Mouse (Mus musculus): ENCODE results near the gene Jmjd7. TPM values are rescaled to one million over a fixed set of nuclear protein-coding genes. Genes with fewer than 3 reads are reported as not detected.
A peak's percentile ranks its signal among the peaks of the same experiment; 100 is the strongest.

Gene Jmjd7
- polyA plus RNA-seq, 1 experiment from 2014 or later, result 20.3 TPM

DNA sequence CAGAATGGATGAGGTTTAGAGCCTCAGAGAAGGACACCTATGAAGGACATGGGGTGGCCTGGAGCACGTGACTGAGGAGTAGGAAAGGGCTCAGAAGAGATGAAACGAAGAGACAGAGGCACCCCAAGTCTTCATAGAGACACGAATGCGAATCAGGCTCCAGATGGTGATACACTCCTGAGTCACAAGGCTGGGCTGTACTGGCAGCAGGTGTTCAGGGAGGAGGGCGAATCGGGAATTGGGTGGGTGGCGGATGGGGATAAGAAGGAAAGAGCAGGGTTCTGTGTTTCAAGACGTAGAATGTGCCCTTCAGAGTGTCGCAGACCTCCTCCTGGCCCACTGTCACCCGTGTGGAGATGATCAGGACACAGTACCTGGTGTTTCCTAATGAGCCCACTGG, 38.0 kb downstream of the Jmjd7 start:
- Histone ChIP-seq H3K4me3 (replicated peaks) (no peak overlapping the region), H3K4me1 (peaks cover 7% of the 10 kb centered on the region; the same call in 1 of the 2 replicates), H3K9me3 (replicated peaks) (no peaks in the 10 kb centered on the region), H3K36me3 (no peaks in the 10 kb centered on the region), H3K27ac (replicated peaks) (no peak overlapping the region), H3K9ac (replicated peaks) (no peak overlapping the region), H3K4me2 (no peak overlapping the region), H3K27me3 (replicated peaks) (no peaks in the 10 kb centered on the region)
- no peak for ATAC-seq (ENCODE audit: low FRiP score)
- WGBS, result 89% methylated on average over 10 of the region's 10 CpGs

DNA sequence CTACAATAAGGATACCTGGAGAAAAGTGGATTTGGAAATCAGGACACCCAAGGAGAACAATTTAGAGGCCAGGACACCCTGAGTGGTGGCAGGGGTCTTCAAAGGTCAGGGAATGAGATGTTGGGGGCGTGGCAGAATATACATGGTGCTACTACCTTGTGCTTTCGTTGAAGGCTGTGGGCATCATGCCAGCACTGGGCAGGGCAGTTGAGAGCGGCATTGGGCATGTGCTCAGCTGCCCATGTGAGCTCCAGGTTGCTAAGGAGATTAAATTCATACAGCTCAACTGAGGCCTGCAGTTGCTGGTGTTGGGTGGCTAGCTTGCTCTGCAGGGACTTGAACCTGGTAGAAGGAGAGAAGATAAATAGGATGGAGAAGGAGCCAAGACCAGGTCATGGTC, 38.9 kb downstream of the Jmjd7 start:
- 85% methylated on average over 3 of the region's 3 CpGs for WGBS
- peaks cover 7% of the 10 kb centered on the region; the same call in 1 of the 2 replicates for H3K4me1 ChIP-seq
- no peak overlapping the region for H3K4me3 ChIP-seq (replicated peaks)
- no peaks in the 10 kb centered on the region for H3K36me3 ChIP-seq
- H3K9ac ChIP-seq (replicated peaks), result no peak overlapping the region
- H3K27me3 ChIP-seq (replicated peaks), result no peaks in the 10 kb centered on the region
- no peak overlapping the region for H3K27ac ChIP-seq (replicated peaks)
- no peak for ATAC-seq (ENCODE audit: low FRiP score)
- no peak overlapping the region for H3K4me2 ChIP-seq
- no peaks in the 10 kb centered on the region for H3K9me3 ChIP-seq (replicated peaks)

- Histone ChIP-seq H3K9ac (replicated peaks) (no peak overlapping the region), H3K36me3 (no peaks in the 10 kb centered on the region), H3K4me1 (peaks cover 7% of the 10 kb centered on the region; the same call in 1 of the 2 replicates), H3K27me3 (replicated peaks) (no peaks in the 10 kb centered on the region; the same call in 1 of the 2 replicates), H3K27ac (replicated peaks) (no peak overlapping the region), H3K4me2 (no peak overlapping the region), H3K9me3 (replicated peaks) (no peaks in the 10 kb centered on the region), H3K4me3 (replicated peaks) (no peak overlapping the region)
- 42% methylated on average over 16 of the region's 16 CpGs for WGBS
- ATAC-seq (ENCODE audit: low FRiP score), result peak; percentile 46
Measured at GRCm38 (mm10) chr2:120068555-120069465, 41.5 kb downstream of the Jmjd7 start.

- 76% methylated on average over 8 of the region's 8 CpGs for WGBS
- H3K4me1 ChIP-seq, result peaks cover 7% of the 10 kb centered on the region; the same call in 1 of the 2 replicates
- ATAC-seq (ENCODE audit: low FRiP score), result no peak
- no peaks in the 10 kb centered on the region for H3K9me3 ChIP-seq (replicated peaks)
- H3K27ac ChIP-seq (replicated peaks), result no peak overlapping the region
- H3K36me3 ChIP-seq, result no peaks in the 10 kb centered on the region
- no peaks in the 10 kb centered on the region; the same call in 1 of the 2 replicates for H3K27me3 ChIP-seq (replicated peaks)
- H3K4me2 ChIP-seq, result no peak overlapping the region
- no peak overlapping the region for H3K4me3 ChIP-seq (replicated peaks)
- no peak overlapping the region for H3K9ac ChIP-seq (replicated peaks)
Measured at GRCm38 (mm10) chr2:120069466-120069990, 42.2 kb downstream of the Jmjd7 start.

DNA sequence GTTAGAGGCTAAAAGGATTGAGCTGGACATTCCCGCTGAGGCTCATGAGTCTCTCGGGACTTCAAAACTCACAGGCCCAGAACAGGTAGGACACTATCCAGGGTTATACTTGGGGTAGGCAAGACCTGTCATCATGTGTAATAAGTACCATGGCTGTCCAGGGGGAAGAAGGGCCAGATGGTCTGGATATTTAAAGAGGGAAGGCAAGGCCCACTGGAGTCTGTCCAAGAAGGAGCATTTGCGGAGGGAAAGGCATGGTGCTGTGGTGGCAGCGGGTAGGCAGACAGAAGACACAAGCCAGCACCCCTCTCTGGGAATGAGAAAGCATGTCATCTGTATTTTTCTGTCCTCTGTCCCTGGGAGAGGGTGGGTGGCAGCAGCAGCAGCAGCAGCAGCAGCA, 46.8 kb downstream of the Jmjd7 start:
- H3K9ac ChIP-seq (replicated peaks), result no peak overlapping the region
- no peak for ATAC-seq (ENCODE audit: low FRiP score)
- H3K27me3 ChIP-seq (replicated peaks), result peaks cover 31% of the 10 kb centered on the region
- WGBS, result 91% methylated on average over 4 of the region's 4 CpGs
- no peak overlapping the region for H3K4me2 ChIP-seq
- H3K9me3 ChIP-seq (replicated peaks), result no peaks in the 10 kb centered on the region
- no peak overlapping the region for H3K4me3 ChIP-seq (replicated peaks)
- H3K4me1 ChIP-seq, result peaks cover 13% of the 10 kb centered on the region
- no peaks in the 10 kb centered on the region for H3K36me3 ChIP-seq
- H3K27ac ChIP-seq (replicated peaks), result no peak overlapping the region

DNA sequence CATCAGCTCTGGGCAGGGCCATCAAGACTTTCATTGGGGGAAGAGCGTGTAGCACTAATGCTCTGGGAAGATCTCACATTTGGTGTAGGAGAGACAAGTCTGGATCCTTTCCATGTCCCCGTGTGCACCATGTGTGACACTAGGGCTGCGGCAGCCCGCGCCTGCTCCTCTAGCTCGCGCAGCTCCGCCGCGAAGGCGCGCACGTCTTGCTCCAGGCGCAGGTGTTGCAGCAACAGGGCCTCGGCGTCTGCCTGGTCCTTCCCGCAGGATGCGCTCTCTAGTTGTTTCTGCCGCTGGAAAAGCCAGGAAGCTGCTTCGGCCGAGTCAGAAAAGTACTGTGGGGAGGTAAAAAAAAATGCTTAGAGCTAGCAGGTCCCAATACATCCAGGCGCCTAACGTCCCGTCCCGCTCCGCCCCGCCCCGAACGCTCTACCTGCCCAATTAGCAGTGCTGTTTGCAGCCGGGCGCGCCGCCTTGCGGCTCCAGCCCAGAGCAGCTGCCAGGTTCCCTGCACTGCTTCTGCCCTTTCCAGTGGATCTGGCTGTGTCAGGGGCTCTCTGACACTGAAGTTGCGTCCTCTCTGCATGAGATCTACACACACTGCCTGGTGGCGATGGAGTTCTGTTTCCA, 48.9 kb downstream of the Jmjd7 start:
- H3K27ac ChIP-seq (replicated peaks), result no peak overlapping the region
- H3K4me1 ChIP-seq, result peaks cover 11% of the 10 kb centered on the region
- peak overlapping the region; percentile 14 for H3K9ac ChIP-seq (replicated peaks)
- 2% methylated on average over 36 of the region's 36 CpGs for WGBS
- H3K4me2 ChIP-seq, result peak overlapping the region; percentile 72
- no peaks in the 10 kb centered on the region for H3K36me3 ChIP-seq
- H3K4me3 ChIP-seq (replicated peaks), result peak overlapping the region; percentile 45
- no peaks in the 10 kb centered on the region for H3K9me3 ChIP-seq (replicated peaks)
- ATAC-seq (ENCODE audit: low FRiP score), result peak; percentile 80
- peaks cover 31% of the 10 kb centered on the region for H3K27me3 ChIP-seq (replicated peaks)

Small RNA genes within 50 kb of the gene (microRNA-seq; reads per million reads assigned to microRNA genes)
- not detected for gene Mir7665

Other genes starting within 250 kb of the Jmjd7 start
- 16.2 and 19.7 TPM in 2 replicates for gene Rpap1, start 239.9 kb upstream of the Jmjd7 start, polyA plus RNA-seq (2015; fragmentation: Nextera tagmentation; extraction: Ambion mirVana)
- 19.2 and 20.7 TPM in 2 replicates for gene Tyro3, start 229.8 kb upstream of the Jmjd7 start, polyA plus RNA-seq (2015; fragmentation: Nextera tagmentation; extraction: Ambion mirVana)
- gene Mga, start 130.3 kb upstream of the Jmjd7 start, polyA plus RNA-seq (2015; fragmentation: Nextera tagmentation; extraction: Ambion mirVana), result 23.6 and 25.4 TPM in 2 replicates
- gene Mapkbp1, start 54.8 kb upstream of the Jmjd7 start, polyA plus RNA-seq (2015; fragmentation: Nextera tagmentation; extraction: Ambion mirVana), result 6.1 and 6.8 TPM in 2 replicates
- 4.4 and 5.1 TPM in 2 replicates for gene Gm28042, start within 50 bp of the Jmjd7 start, polyA plus RNA-seq (2015; fragmentation: Nextera tagmentation; extraction: Ambion mirVana)
- gene Pla2g4b, start 5.9 kb downstream of the Jmjd7 start, polyA plus RNA-seq (2015; fragmentation: Nextera tagmentation; extraction: Ambion mirVana), result 2.4 and 2.8 TPM in 2 replicates
- 15.9 and 27.7 TPM in 2 replicates for gene Ehd4, start 127.1 kb downstream of the Jmjd7 start, polyA plus RNA-seq (2015; fragmentation: Nextera tagmentation; extraction: Ambion mirVana)
- gene Pla2g4e, start 217.9 kb downstream of the Jmjd7 start, polyA plus RNA-seq (2015; fragmentation: Nextera tagmentation; extraction: Ambion mirVana), result 3.5 and 4.2 TPM in 2 replicates

Data from neural tube, embryonic 15.5 days (tissue).